Mouse (Mus musculus) neural tube, embryonic 11.5 days (tissue): ENCODE measurements around the gene D330020A13Rik. TPM values are rescaled to one million over a fixed set of nuclear protein-coding genes. Genes with fewer than 3 reads are reported as not detected.
"Not testable (repeated sequence)": the region's sequence is repeated elsewhere in the genome, so short reads cannot be mapped to it uniquely, and the experiment has no call there.

ENCODE experiments used
- ATAC-seq: fragments of 200-750 bp; cut with Nextera tagmentation; 2 replicates; pipeline ENCODE4 v1.8.0; 2017; ENCODE audit warnings: moderate number of reproducible peaks, mild to moderate bottlenecking, moderate TSS enrichment, moderate library complexity; ENCODE audit not compliant: insufficient read depth, low FRiP score, low TSS enrichment
- DNase-seq: peaks from one replicate; pipeline ENCODE4 v3.0.0-alpha.2; 2015; ENCODE audit warnings: low spot score
- H3K27ac ChIP-seq: fragments of 300-500 bp; sonication (generic); 2 replicates; pipeline ENCODE4 v1.5.1; 2014; ENCODE audit warnings: low read depth, mild to moderate bottlenecking, low read length
- H3K27me3 ChIP-seq: fragments of 300-500 bp; sonication (generic); 2 replicates; pipeline ENCODE4 v1.6.1; 2014; ENCODE audit warnings: mild to moderate bottlenecking, low read length, mixed read lengths; ENCODE audit not compliant: control insufficient read depth, insufficient read depth
- H3K36me3 ChIP-seq: fragments of 300-500 bp; sonication (generic); 2 replicates; pipeline ENCODE4 v1.6.1; 2014; ENCODE audit warnings: mild to moderate bottlenecking, low read length, moderate library complexity, mixed read lengths; ENCODE audit not compliant: control insufficient read depth, insufficient read depth
- H3K4me1 ChIP-seq: fragments of 300-500 bp; sonication (generic); 2 replicates; pipeline ENCODE4 v1.6.1; 2014; ENCODE audit warnings: low read length, mixed read lengths; ENCODE audit not compliant: control insufficient read depth, insufficient read depth
- H3K4me2 ChIP-seq: fragments of 300-500 bp; sonication (generic); 2 replicates; pipeline ENCODE4 v1.6.1; 2014; ENCODE audit warnings: low read depth, mild to moderate bottlenecking, moderate library complexity
- H3K4me3 ChIP-seq: fragments of 300-500 bp; sonication (generic); 2 replicates; pipeline ENCODE4 v1.5.1; 2014; ENCODE audit warnings: low read depth, low read length
- H3K9ac ChIP-seq: fragments of 300-500 bp; sonication (generic); 2 replicates; pipeline ENCODE4 v1.6.1; 2014; ENCODE audit warnings: mild to moderate bottlenecking, low read length
- H3K9me3 ChIP-seq: fragments of 300-500 bp; sonication (generic); 2 replicates; pipeline ENCODE4 v1.6.1; 2016; ENCODE audit warnings: low read length; ENCODE audit not compliant: control insufficient read depth
- whole genome bisulfite sequencing: fragments of 180-500 bp; shearing (Covaris S2); extraction: QIAGEN DNeasy Blood & Tissue Kit; methylation state at CpG from one replicate; pipeline ENCODE4 v1.1.7; 2014; 5-methylcytosine and 5-hydroxymethylcytosine counted together
- polyA plus RNA-seq: library from polyadenylated mRNA; unstranded; fragments of >200 nt; fragmentation: Nextera tagmentation; extraction: Ambion mirVana; gene quantifications from 2 replicates; pipeline ENCODE4 v1.2.1, GENCODE M21; 2014

D330020A13Rik gene
- polyA plus RNA-seq, 1 experiment from 2014 or later = not detected

- 46% methylated on average over 7 of the region's 7 CpGs for WGBS
- Histone ChIP-seq H3K4me3 (no peak overlapping the region), H3K36me3 (no peaks in the 10 kb centered on the region), H3K27ac (no peak overlapping the region), H3K9ac (no peak overlapping the region), H3K9me3 (no peaks in the 10 kb centered on the region), H3K4me1 (no peaks in the 10 kb centered on the region), H3K27me3 (peaks cover 8% of the 10 kb centered on the region), H3K4me2 (no peak overlapping the region)
- no peak for ATAC-seq
- DNase-seq = no peak
Measured at GRCm38 (mm10) chr6:120288541-120288940, 5.6 kb upstream of the D330020A13Rik start.

GRCm38 (mm10) chr6:120289430-120289829, 4.7 kb upstream of the D330020A13Rik start:
- DNase-seq (no peak), ATAC-seq (no peak)
- H3K4me1 ChIP-seq = peaks cover 3% of the 10 kb centered on the region; the same call in 1 of the 2 replicates
- H3K4me2 ChIP-seq = no peak overlapping the region
- no peak overlapping the region for H3K27ac ChIP-seq
- WGBS = 89% methylated on average over 4 of the region's 4 CpGs
- peaks cover 13% of the 10 kb centered on the region for H3K27me3 ChIP-seq
- H3K9me3 ChIP-seq = no peaks in the 10 kb centered on the region
- H3K4me3 ChIP-seq = no peak overlapping the region
- no peak overlapping the region for H3K9ac ChIP-seq
- no peaks in the 10 kb centered on the region for H3K36me3 ChIP-seq

GRCm38 (mm10) chr6:120291396-120292009, 2.7 kb upstream of the D330020A13Rik start:
- Histone ChIP-seq H3K27me3 (peaks cover 22% of the 10 kb centered on the region), H3K9ac (no peak overlapping the region), H3K4me3 (no peak overlapping the region), H3K9me3 (no peaks in the 10 kb centered on the region), H3K4me2 (no peak overlapping the region), H3K4me1 (peaks cover 3% of the 10 kb centered on the region; the same call in 1 of the 2 replicates), H3K36me3 (no peaks in the 10 kb centered on the region), H3K27ac (no peak overlapping the region)
- WGBS = 88% methylated on average over 7 of the region's 7 CpGs
- ATAC-seq (no peak), DNase-seq (no peak)

- Histone ChIP-seq H3K36me3 (no peaks in the 10 kb centered on the region), H3K27ac (no peak overlapping the region), H3K4me1 (peaks cover 3% of the 10 kb centered on the region; the same call in 1 of the 2 replicates), H3K9me3 (no peaks in the 10 kb centered on the region), H3K27me3 (peaks cover 22% of the 10 kb centered on the region), H3K4me2 (peak overlapping the region; percentile 98), H3K4me3 (peak overlapping the region; percentile 65), H3K9ac (peak overlapping the region; percentile 42)
- ATAC-seq (no peak), DNase-seq (no peak)
- 0% methylated on average over 15 of the region's 16 CpGs for WGBS
Measured at GRCm38 (mm10) chr6:120294785-120295133, 595 bp downstream of the D330020A13Rik start.

GRCm38 (mm10) chr6:120296589-120296988, 2.4 kb downstream of the D330020A13Rik start:
- H3K9ac ChIP-seq, H3K4me3 ChIP-seq, H3K4me1 ChIP-seq, H3K36me3 ChIP-seq, H3K9me3 ChIP-seq, H3K27ac ChIP-seq, ATAC-seq, DNase-seq, H3K4me2 ChIP-seq: not testable (repeated sequence)
- peaks cover 22% of the 10 kb centered on the region for H3K27me3 ChIP-seq
- WGBS = 98% methylated on average over 2 of the region's 2 CpGs

GRCm38 (mm10) chr6:120301137-120301536, 7.0 kb downstream of the D330020A13Rik start:
- Histone ChIP-seq H3K36me3 (no peaks in the 10 kb centered on the region), H3K4me1 (no peaks in the 10 kb centered on the region), H3K27ac (no peak overlapping the region), H3K9me3 (no peaks in the 10 kb centered on the region), H3K27me3 (no peaks in the 10 kb centered on the region), H3K9ac (no peak overlapping the region), H3K4me2 (no peak overlapping the region), H3K4me3 (no peak overlapping the region)
- 40% methylated on average over 6 of the region's 6 CpGs for WGBS
- ATAC-seq (no peak), DNase-seq (peak; percentile 56)

- H3K27me3 ChIP-seq = no peaks in the 10 kb centered on the region
- no peaks in the 10 kb centered on the region for H3K4me1 ChIP-seq
- no peak for ATAC-seq
- no peak overlapping the region for H3K4me3 ChIP-seq
- peak; percentile 13 for DNase-seq
- H3K36me3 ChIP-seq = no peaks in the 10 kb centered on the region
- whole genome bisulfite sequencing = 28% methylated on average over 16 of the region's 16 CpGs
- no peak overlapping the region for H3K27ac ChIP-seq
- no peaks in the 10 kb centered on the region for H3K9me3 ChIP-seq
- peak overlapping the region; percentile 24; the same call in 1 of the 2 replicates for H3K4me2 ChIP-seq
- 0 out of 2 replicates have a peak overlapping the region, but pooled peaks have one; percentile 29 for H3K9ac ChIP-seq
Measured at GRCm38 (mm10) chr6:120302755-120303316, 8.7 kb downstream of the D330020A13Rik start.

GRCm38 (mm10) chr6:120306859-120307594, 12.9 kb downstream of the D330020A13Rik start:
- no peak overlapping the region for H3K4me2 ChIP-seq
- H3K9me3 ChIP-seq = no peaks in the 10 kb centered on the region
- no peaks in the 10 kb centered on the region for H3K4me1 ChIP-seq
- H3K9ac ChIP-seq = no peak overlapping the region
- 81% methylated on average over 3 of the region's 3 CpGs for WGBS
- H3K27me3 ChIP-seq = no peaks in the 10 kb centered on the region
- H3K36me3 ChIP-seq = no peaks in the 10 kb centered on the region
- no peak overlapping the region for H3K4me3 ChIP-seq
- no peak overlapping the region for H3K27ac ChIP-seq
- ATAC-seq (no peak), DNase-seq (no peak)
